Mouse (Mus musculus): ENCODE data around the gene Krtap16-3. TPM values are rescaled to one million over a fixed set of nuclear protein-coding genes. Genes with fewer than 3 reads are reported as not detected.

The Krtap16-3 gene
- polyA plus RNA-seq (2015; fragmentation: Nextera tagmentation; extraction: Ambion mirVana) = not detected in 2 replicates

DNA sequence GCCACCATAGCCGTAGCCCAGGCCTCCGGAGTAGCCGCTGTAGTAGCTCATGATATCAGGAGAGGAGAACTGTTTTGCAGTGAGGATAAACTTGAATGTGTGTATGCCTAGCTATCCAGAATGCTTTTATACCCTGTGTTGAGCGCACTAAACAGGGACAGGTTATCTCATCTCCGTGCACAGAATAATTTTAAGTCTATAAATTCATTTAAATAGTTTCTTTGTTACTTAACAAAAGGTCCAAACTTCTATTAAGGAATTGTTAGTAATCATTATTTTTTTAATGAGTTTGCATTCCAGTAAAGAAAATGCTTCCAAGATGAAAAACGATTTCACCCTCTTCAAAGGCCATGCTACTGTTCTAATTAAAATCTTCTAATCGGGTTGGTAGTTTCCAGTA lies at the start of gene Krtap16-3:
Krtap16-3 (minus strand) TSS at position 101 of the 400 bp plus-strand sequence.

DNA sequence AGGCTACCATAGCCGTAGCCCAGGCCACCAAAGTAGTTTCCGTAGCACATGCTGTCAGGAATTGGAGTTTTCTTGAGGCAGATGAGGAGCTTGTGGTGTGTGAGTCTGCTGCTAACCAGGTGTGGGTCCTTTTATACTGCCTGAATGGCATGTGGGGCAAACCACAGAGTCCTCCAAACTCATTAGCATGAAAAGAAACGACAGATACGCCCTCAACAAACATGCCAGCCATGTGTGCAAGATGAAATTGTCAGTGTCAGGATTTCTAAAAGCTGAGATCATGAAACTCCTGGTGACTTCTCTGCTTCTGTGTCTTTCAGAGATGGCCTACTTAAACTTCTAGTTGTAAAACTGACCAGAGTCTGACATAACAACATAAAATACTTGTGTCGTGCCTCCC lies 48.0 kb upstream of the Krtap16-3 start, which contains the start of gene Krtap22-2:
Krtap22-2 (minus strand) TSS at position 101 of the 400 bp plus-strand sequence.

DNA sequence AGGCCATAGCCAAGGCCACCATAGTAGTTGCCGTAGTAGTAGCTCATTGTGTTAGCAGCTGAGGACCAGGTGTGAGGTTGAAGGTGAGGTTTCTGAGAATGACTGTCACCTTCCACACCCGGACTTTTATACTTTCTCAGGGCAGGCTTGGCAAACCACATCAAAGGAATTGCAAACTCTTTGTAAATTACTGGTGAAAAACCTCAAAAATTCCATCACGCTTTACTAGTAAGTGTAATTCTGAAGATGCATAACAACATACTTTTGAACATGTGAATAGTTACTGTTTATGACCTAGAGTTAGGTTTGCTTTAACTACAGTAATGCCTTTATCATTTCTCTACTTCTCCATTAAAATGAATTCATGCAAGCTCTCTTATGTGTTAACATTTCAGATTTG lies 30.5 kb downstream of the Krtap16-3 start, which contains the start of gene Krtap19-9b:
Krtap19-9b (minus strand) TSS at position 101 of the 400 bp plus-strand sequence.

Other genes with a start within 250 kb of the Krtap16-3 start
- not detected in 2 replicates for gene Krtap13-1, start 234.0 kb downstream of the Krtap16-3 start, polyA plus RNA-seq (2015; fragmentation: Nextera tagmentation; extraction: Ambion mirVana)
- gene Krtap13, start 211.2 kb downstream of the Krtap16-3 start, polyA plus RNA-seq (2015; fragmentation: Nextera tagmentation; extraction: Ambion mirVana) = not detected in 2 replicates
- not detected in 2 replicates for gene 2310034C09Rik, start 204.0 kb downstream of the Krtap16-3 start, polyA plus RNA-seq (2015; fragmentation: Nextera tagmentation; extraction: Ambion mirVana)
- not detected in 2 replicates for gene 2310057N15Rik, start 188.7 kb downstream of the Krtap16-3 start, polyA plus RNA-seq (2015; fragmentation: Nextera tagmentation; extraction: Ambion mirVana)
- not detected in 2 replicates for gene Gm5965, start 185.0 kb downstream of the Krtap16-3 start, polyA plus RNA-seq (2015; fragmentation: Nextera tagmentation; extraction: Ambion mirVana)
- not detected in 2 replicates for gene Gm20741, start 150.7 kb downstream of the Krtap16-3 start, polyA plus RNA-seq (2015; fragmentation: Nextera tagmentation; extraction: Ambion mirVana)
- gene Krtap15, start 142.7 kb downstream of the Krtap16-3 start, polyA plus RNA-seq (2015; fragmentation: Nextera tagmentation; extraction: Ambion mirVana) = not detected in 2 replicates
- not detected in 2 replicates for gene Krtap14, start 136.7 kb downstream of the Krtap16-3 start, polyA plus RNA-seq (2015; fragmentation: Nextera tagmentation; extraction: Ambion mirVana)
- not detected in 2 replicates for gene Krtap19-1, start 93.5 kb downstream of the Krtap16-3 start, polyA plus RNA-seq (2015; fragmentation: Nextera tagmentation; extraction: Ambion mirVana)
- gene Krtap19-2, start 88.6 kb downstream of the Krtap16-3 start, polyA plus RNA-seq (2015; fragmentation: Nextera tagmentation; extraction: Ambion mirVana) = not detected in 2 replicates
- not detected in 2 replicates for gene Krtap19-3, start 84.8 kb downstream of the Krtap16-3 start, polyA plus RNA-seq (2015; fragmentation: Nextera tagmentation; extraction: Ambion mirVana)
- gene Krtap19-4, start 77.8 kb downstream of the Krtap16-3 start, polyA plus RNA-seq (2015; fragmentation: Nextera tagmentation; extraction: Ambion mirVana) = not detected in 2 replicates
- gene Krtap19-5, start 66.4 kb downstream of the Krtap16-3 start, polyA plus RNA-seq (2015; fragmentation: Nextera tagmentation; extraction: Ambion mirVana) = not detected in 2 replicates
- not detected in 2 replicates for gene Krtap19-9b, start 30.6 kb downstream of the Krtap16-3 start, polyA plus RNA-seq (2015; fragmentation: Nextera tagmentation; extraction: Ambion mirVana)
- gene Krtap22-2, start 47.9 kb upstream of the Krtap16-3 start, polyA plus RNA-seq (2015; fragmentation: Nextera tagmentation; extraction: Ambion mirVana) = not detected in 2 replicates
- gene Gm10229, start 52.4 kb upstream of the Krtap16-3 start, polyA plus RNA-seq (2015; fragmentation: Nextera tagmentation; extraction: Ambion mirVana) = not detected in 2 replicates
- gene Krtap6-1, start 68.8 kb upstream of the Krtap16-3 start, polyA plus RNA-seq (2015; fragmentation: Nextera tagmentation; extraction: Ambion mirVana) = not detected in 2 replicates
- gene Gm10228, start 78.6 kb upstream of the Krtap16-3 start, polyA plus RNA-seq (2015; fragmentation: Nextera tagmentation; extraction: Ambion mirVana) = not detected in 2 replicates
- not detected in 2 replicates for gene Krtap6-5, start 85.0 kb upstream of the Krtap16-3 start, polyA plus RNA-seq (2015; fragmentation: Nextera tagmentation; extraction: Ambion mirVana)
- not detected in 2 replicates for gene 1110025L11Rik, start 101.1 kb upstream of the Krtap16-3 start, polyA plus RNA-seq (2015; fragmentation: Nextera tagmentation; extraction: Ambion mirVana)
- gene Krtap6-3, start 121.1 kb upstream of the Krtap16-3 start, polyA plus RNA-seq (2015; fragmentation: Nextera tagmentation; extraction: Ambion mirVana) = not detected in 2 replicates
- not detected in 2 replicates for gene Gm6358, start 178.0 kb upstream of the Krtap16-3 start, polyA plus RNA-seq (2015; fragmentation: Nextera tagmentation; extraction: Ambion mirVana)
- not detected in 2 replicates for gene Gm10061, start 188.2 kb upstream of the Krtap16-3 start, polyA plus RNA-seq (2015; fragmentation: Nextera tagmentation; extraction: Ambion mirVana)
- gene Gm9789, start 195.1 kb upstream of the Krtap16-3 start, polyA plus RNA-seq (2015; fragmentation: Nextera tagmentation; extraction: Ambion mirVana) = not detected in 2 replicates
- not detected in 2 replicates for gene Gm7735, start 206.6 kb upstream of the Krtap16-3 start, polyA plus RNA-seq (2015; fragmentation: Nextera tagmentation; extraction: Ambion mirVana)
- gene 1110057P08Rik, start 211.9 kb upstream of the Krtap16-3 start, polyA plus RNA-seq (2015; fragmentation: Nextera tagmentation; extraction: Ambion mirVana) = not detected in 2 replicates
- not detected in 2 replicates for gene Krtap20-2, start 243.0 kb upstream of the Krtap16-3 start, polyA plus RNA-seq (2015; fragmentation: Nextera tagmentation; extraction: Ambion mirVana)